Mouse (Mus musculus) CH12.LX (cell line): ENCODE measurements at regions not wholly inside any gene's neighbourhood (a gene's known extent, or its start where the extent isn't known, plus 50 kb on each side); places are given as distances from the start of the nearest gene placed in this dataset.

Experiments used
- DNase-seq: peaks from one replicate; pipeline ENCODE4 v3.0.0-alpha.2; 2013; ENCODE audit errors: extremely low read depth
- H3K27ac ChIP-seq: 2 replicates; pipeline ENCODE4 v1.5.1; 2012; ENCODE audit warnings: low read depth, mild to moderate bottlenecking, control low read depth, moderate library complexity; ENCODE audit not compliant: insufficient read depth
- H3K27me3 ChIP-seq: replicated peaks from 2 replicates; pipeline ENCODE3; 2012; ENCODE audit warnings: inconsistent platforms
- H3K36me3 ChIP-seq, 2 experiments: replicated peaks in 1 of 2; 2 replicates each; pipeline versions ENCODE3 to v1.6.1; 2012; ENCODE audit warnings: inconsistent platforms in 1 of 2, low read length in 1 of 2, mild to moderate bottlenecking in 1 of 2, mixed read lengths in 1 of 2, moderate library complexity in 1 of 2; ENCODE audit not compliant: control insufficient read depth in 1 of 2, insufficient read depth in 1 of 2
- H3K4me1 ChIP-seq, 2 experiments: 2 replicates each; pipeline ENCODE4 v1.6.1; 2012; ENCODE audit warnings: inconsistent platforms in 1 of 2, moderate library complexity in 1 of 2; ENCODE audit not compliant: insufficient read depth in 2 of 2, control insufficient read depth in 1 of 2
- H3K4me2 ChIP-seq: 2 replicates; pipeline ENCODE4 v1.6.1; 2012; ENCODE audit warnings: low read depth, mild to moderate bottlenecking, control low read depth; ENCODE audit not compliant: poor library complexity, insufficient read depth, severe bottlenecking
- H3K4me3 ChIP-seq, 3 experiments: fragments of 150-350 bp in 1 of 3; sonication (generic) in 1 of 3; replicated peaks in 1 of 3; 2 replicates each; pipeline versions ENCODE3 to v1.5.1; 2011 to 2012; ENCODE audit warnings: low read depth in 2 of 3, low read length in 2 of 3, mild to moderate bottlenecking in 2 of 3, moderate library complexity in 2 of 3, control low read depth in 1 of 3, improper control_type of control experiment in 1 of 3, inconsistent platforms in 1 of 3, mixed read lengths in 1 of 3; ENCODE audit not compliant: poor library complexity in 1 of 3
- H3K79me2 ChIP-seq: replicated peaks from 2 replicates; pipeline ENCODE4 v1.6.1; 2012; ENCODE audit warnings: mild to moderate bottlenecking, moderate library complexity; ENCODE audit not compliant: control insufficient read depth, poor library complexity, insufficient read depth, severe bottlenecking; ENCODE audit errors: extremely low read depth
- H3K9ac ChIP-seq: 2 replicates; pipeline ENCODE4 v1.6.1; 2012; ENCODE audit warnings: low read depth, mild to moderate bottlenecking, control low read depth, moderate library complexity; ENCODE audit not compliant: insufficient read depth
- H3K9me3 ChIP-seq: replicated peaks from 2 replicates; pipeline ENCODE3; 2012; ENCODE audit warnings: low read length, inconsistent platforms, mixed read lengths
- CHD1 ChIP-seq: IDR thresholded peaks from 2 replicates; pipeline ENCODE4 v1.6.1; 2012; ENCODE audit warnings: low read depth, low read length, improper control_type of control experiment, inconsistent platforms
- CHD2 ChIP-seq: IDR thresholded peaks from 2 replicates; pipeline ENCODE4 v1.6.1; 2011; ENCODE audit warnings: low read length, improper control_type of control experiment
- ELF1 ChIP-seq: IDR thresholded peaks from 2 replicates; pipeline ENCODE4 v1.6.1; 2014; ENCODE audit warnings: low read depth, mild to moderate bottlenecking, inconsistent platforms, low read length, improper control_type of control experiment
- ETS1 ChIP-seq: conservative IDR thresholded peaks from 2 replicates; pipeline ENCODE4 v1.6.1; 2012; ENCODE audit warnings: low read depth, mild to moderate bottlenecking, inconsistent platforms, low read length, improper control_type of control experiment, moderate library complexity
- GABPA ChIP-seq: IDR thresholded peaks from 2 replicates; pipeline ENCODE4 v1.6.1; 2012; ENCODE audit warnings: low read depth, low read length, improper control_type of control experiment, inconsistent platforms; ENCODE audit not compliant: insufficient replicate concordance
- HCFC1 ChIP-seq: IDR thresholded peaks from 2 replicates; pipeline ENCODE4 v1.6.1; 2012; ENCODE audit warnings: low read depth, mild to moderate bottlenecking, inconsistent platforms, low read length, improper control_type of control experiment
- IRF4 ChIP-seq: IDR thresholded peaks from 2 replicates; pipeline ENCODE4 v1.6.1; 2014; ENCODE audit warnings: low read depth, mild to moderate bottlenecking, inconsistent platforms, low read length, improper control_type of control experiment
- JUND ChIP-seq: conservative IDR thresholded peaks from 2 replicates; pipeline ENCODE4 v1.6.1; 2011; ENCODE audit warnings: low read depth, low read length, improper control_type of control experiment
- MAX ChIP-seq: IDR thresholded peaks from 2 replicates; pipeline ENCODE4 v1.6.1; 2011; ENCODE audit warnings: low read length, improper control_type of control experiment
- MEF2A ChIP-seq: IDR thresholded peaks from 2 replicates; pipeline ENCODE4 v1.6.1; 2014; ENCODE audit warnings: low read depth, mild to moderate bottlenecking, inconsistent platforms, low read length, improper control_type of control experiment, borderline replicate concordance
- MYC ChIP-seq: IDR thresholded peaks from 2 replicates; pipeline ENCODE4 v1.6.1; 2011; ENCODE audit warnings: low read depth, mild to moderate bottlenecking, improper control_type of control experiment, low read length
- PAX5 ChIP-seq: IDR thresholded peaks from 2 replicates; pipeline ENCODE4 v1.6.1; 2012; ENCODE audit warnings: low read length, inconsistent platforms, mixed read lengths
- POLR2A ChIP-seq: IDR thresholded peaks from 2 replicates; pipeline ENCODE4 v1.6.1; 2011; ENCODE audit warnings: low read depth, mild to moderate bottlenecking, improper control_type of control experiment, low read length
- SIN3A ChIP-seq: IDR thresholded peaks from 2 replicates; pipeline ENCODE4 v1.6.1; 2012; ENCODE audit warnings: low read length, improper control_type of control experiment, inconsistent platforms
- SMC3 ChIP-seq: IDR thresholded peaks from 2 replicates; pipeline ENCODE4 v1.6.1; 2011; ENCODE audit warnings: low read depth, low read length, improper control_type of control experiment
- TBP ChIP-seq: conservative IDR thresholded peaks from 2 replicates; pipeline ENCODE4 v1.6.1; 2011; ENCODE audit warnings: low read depth, low read length, improper control_type of control experiment
- UBTF ChIP-seq: IDR thresholded peaks from 2 replicates; pipeline ENCODE4 v1.6.1; 2012; ENCODE audit warnings: low read depth, mild to moderate bottlenecking, inconsistent platforms, low read length, improper control_type of control experiment, moderate library complexity
- USF1 ChIP-seq: IDR thresholded peaks from 2 replicates; pipeline ENCODE4 v1.6.1; 2014; ENCODE audit warnings: low read depth, mild to moderate bottlenecking, inconsistent platforms, low read length, improper control_type of control experiment
- USF2 ChIP-seq: conservative IDR thresholded peaks from 2 replicates; pipeline ENCODE4 v1.6.1; 2011; ENCODE audit warnings: low read depth, low read length, improper control_type of control experiment
- ZKSCAN1 ChIP-seq: IDR thresholded peaks from 2 replicates; pipeline ENCODE4 v1.6.1; 2012; ENCODE audit warnings: low read depth, inconsistent platforms, low read length, improper control_type of control experiment, borderline replicate concordance
- ZMIZ1 ChIP-seq: IDR thresholded peaks from 2 replicates; pipeline ENCODE4 v1.6.1; 2012; ENCODE audit warnings: low read depth, mild to moderate bottlenecking, inconsistent platforms, low read length, improper control_type of control experiment
- dilution Hi-C: fragments of 300-500 bp; cut with MboI; formaldehyde crosslinking; loops from 2 replicates; pipeline ENCODE4 v1.14.3; 2020; ENCODE audit warnings: low sequenced_read_pairs; ENCODE audit not compliant: extremely low pct_unique_long_range_greater_than_20kb, extremely low pct_ligation_motif_present
- in situ Hi-C: fragments of 300-500 bp; cut with MboI; formaldehyde crosslinking; loops from 3 replicates; pipeline ENCODE4 v1.14.3; 2019; ENCODE audit warnings: low sequenced_read_pairs, low pct_ligation_motif_present, low pct_unique_long_range_greater_than_20kb, mixed read lengths

GRCm38 (mm10) chr14:46004078-46004477 is 346.1 kb upstream of the Ddhd1 start:
- H3K27me3 ChIP-seq = no peaks in the 10 kb centered on the region
- H3K4me1 ChIP-seq = no peaks in the 10 kb centered on the region
- no peak for DNase-seq
- no peak overlapping the region for H3K9ac ChIP-seq
- TF ChIP-seq ZMIZ1 (no peak), SMC3 (no peak), HCFC1 (no peak), ETS1 (no peak), TBP (no peak), MEF2A (no peak), MAX (no peak), ZKSCAN1 (no peak), ELF1 (no peak), USF1 (no peak), USF2 (no peak), GABPA (no peak), SIN3A (no peak), PAX5 (no peak), CHD1 (no peak), POLR2A (no peak), CHD2 (no peak)
- no peaks in the 10 kb centered on the region for H3K36me3 ChIP-seq
- H3K27ac ChIP-seq = no peak overlapping the region
- no peaks in the 10 kb centered on the region for H3K9me3 ChIP-seq
- in situ Hi-C loops (no loop called here), dilution Hi-C loops (no loop called here)
- no peak overlapping the region for H3K4me2 ChIP-seq
- H3K4me3 ChIP-seq = no peak overlapping the region
- H3K79me2 ChIP-seq = no peaks in the 10 kb centered on the region

- no peak for TF ChIP-seq USF2
- TF ChIP-seq IRF4 = no peak
- no peak for TF ChIP-seq UBTF
- TF ChIP-seq JUND = no peak
- no peak for TF ChIP-seq MYC
- H3K4me2 ChIP-seq = no peak overlapping the region
- no peaks in the 10 kb centered on the region for H3K9me3 ChIP-seq
- in situ Hi-C loops = no loop called here
- no peak overlapping the region for H3K9ac ChIP-seq
- H3K27ac ChIP-seq = no peak overlapping the region
- H3K79me2 ChIP-seq = no peaks in the 10 kb centered on the region
- H3K4me3 ChIP-seq = no peak overlapping the region
- H3K36me3 ChIP-seq = no peaks in the 10 kb centered on the region
- no peaks in the 10 kb centered on the region for H3K27me3 ChIP-seq
- dilution Hi-C loops = no loop called here
- no peaks in the 10 kb centered on the region for H3K4me1 ChIP-seq
- DNase-seq = no peak
Observed at GRCm38 (mm10) chr14:46005307-46005706, 347.4 kb upstream of the Ddhd1 start.
